Mouse (Mus musculus): ENCODE results near the gene Dock4. TPM values are rescaled to one million over a fixed set of nuclear protein-coding genes. Genes with fewer than 3 reads are reported as not detected.

The Dock4 gene
- total and polyA plus RNA-seq, 3 experiments, result 0.26 to 0.67 (median 0.38) TPM

GRCm38 (mm10) chr12:40728373-40728772 lies 282.6 kb downstream of the Dock4 start:
- H3K36me3 ChIP-seq (replicated peaks in 1 of 2; ENCODE audit: control insufficient read depth in 1 of 2, insufficient read depth in 1 of 2, low read length in 1 of 2), result no peaks in the 10 kb centered on the region
- H3K4me3 ChIP-seq (replicated peaks in 1 of 3; ENCODE audit: low read depth in 2 of 3, low read length in 2 of 3, poor library complexity in 1 of 3), result no peak overlapping the region
- no peaks in the 10 kb centered on the region for H3K27me3 ChIP-seq (replicated peaks)
- H3K9ac ChIP-seq (ENCODE audit: insufficient read depth, low read depth), result no peak overlapping the region
- TF ChIP-seq USF1 (IDR thresholded peaks at IDR 0.05; ENCODE audit: low read depth, low read length), result no peak
- TF ChIP-seq CTCF (conservative IDR thresholded peaks at IDR 0.05 in 1 of 2, IDR thresholded peaks at IDR 0.05 in 1 of 2; ENCODE audit: low read depth in 2 of 2, low read length in 2 of 2), result peak in 1 of 2 experiments; percentile 7; a peak in 1 of 4 replicates
- dilution Hi-C loops (cut with MboI; ENCODE audit: extremely low pct_ligation_motif_present, extremely low pct_unique_long_range_greater_than_20kb, low sequenced_read_pairs) (no loop called here), in situ Hi-C loops (cut with MboI; ENCODE audit: low pct_ligation_motif_present, low pct_unique_long_range_greater_than_20kb, low sequenced_read_pairs) (no loop called here)
- DNase-seq (ENCODE audit: extremely low read depth), result no peak
- no peak overlapping the region for H3K27ac ChIP-seq (ENCODE audit: insufficient read depth, low read depth)
- H3K4me2 ChIP-seq (ENCODE audit: insufficient read depth, low read depth, poor library complexity, severe bottlenecking), result no peak overlapping the region
- peaks cover 0 to 10% of the 10 kb centered on the region in 2 experiments; a peak in 2 of 4 replicates for H3K4me1 ChIP-seq (ENCODE audit: control insufficient read depth in 1 of 2, insufficient read depth in 2 of 2)
- H3K9me3 ChIP-seq (replicated peaks; ENCODE audit: low read length), result no peaks in the 10 kb centered on the region
- no peaks in the 10 kb centered on the region for H3K79me2 ChIP-seq (replicated peaks; ENCODE audit: control insufficient read depth, extremely low read depth, insufficient read depth, poor library complexity, severe bottlenecking)

GRCm38 (mm10) chr12:40730756-40731155 lies 285.0 kb downstream of the Dock4 start:
- Histone ChIP-seq H3K4me1 (ENCODE audit: control insufficient read depth in 1 of 2, insufficient read depth in 2 of 2) (peaks cover 0 to 10% of the 10 kb centered on the region in 2 experiments; a peak in 2 of 4 replicates), H3K27ac (ENCODE audit: insufficient read depth, low read depth) (no peak overlapping the region), H3K4me2 (ENCODE audit: insufficient read depth, low read depth, poor library complexity, severe bottlenecking) (no peak overlapping the region), H3K9me3 (replicated peaks; ENCODE audit: low read length) (no peaks in the 10 kb centered on the region), H3K27me3 (replicated peaks) (no peaks in the 10 kb centered on the region), H3K36me3 (replicated peaks in 1 of 2; ENCODE audit: control insufficient read depth in 1 of 2, insufficient read depth in 1 of 2, low read length in 1 of 2) (no peaks in the 10 kb centered on the region), H3K79me2 (replicated peaks; ENCODE audit: control insufficient read depth, extremely low read depth, insufficient read depth, poor library complexity, severe bottlenecking) (no peaks in the 10 kb centered on the region), H3K4me3 (replicated peaks in 1 of 3; ENCODE audit: low read depth in 2 of 3, low read length in 2 of 3, poor library complexity in 1 of 3) (no peak overlapping the region), H3K9ac (ENCODE audit: insufficient read depth, low read depth) (no peak overlapping the region)
- DNase-seq (ENCODE audit: extremely low read depth), result no peak
- dilution Hi-C loops (cut with MboI; ENCODE audit: extremely low pct_ligation_motif_present, extremely low pct_unique_long_range_greater_than_20kb, low sequenced_read_pairs) (no loop called here), in situ Hi-C loops (cut with MboI; ENCODE audit: low pct_ligation_motif_present, low pct_unique_long_range_greater_than_20kb, low sequenced_read_pairs) (no loop called here)
- TF ChIP-seq CHD1 (IDR thresholded peaks at IDR 0.05; ENCODE audit: low read depth, low read length) (no peak), POLR2A (IDR thresholded peaks at IDR 0.05; ENCODE audit: low read depth, low read length) (no peak), BHLHE40 (IDR thresholded peaks at IDR 0.05; ENCODE audit: low read depth, low read length) (no peak), NRF1 (IDR thresholded peaks at IDR 0.05; ENCODE audit: low read depth, low read length) (no peak), E2F4 (IDR thresholded peaks at IDR 0.05; ENCODE audit: insufficient replicate concordance, low read depth, low read length) (no peak), IRF4 (IDR thresholded peaks at IDR 0.05; ENCODE audit: low read depth, low read length) (no peak), CHD2 (IDR thresholded peaks at IDR 0.05; ENCODE audit: low read length) (no peak), ZMIZ1 (IDR thresholded peaks at IDR 0.05; ENCODE audit: low read depth, low read length) (no peak), JUND (conservative IDR thresholded peaks at IDR 0.05; ENCODE audit: low read depth, low read length) (no peak), USF2 (conservative IDR thresholded peaks at IDR 0.05; ENCODE audit: low read depth, low read length) (no peak), SMC3 (IDR thresholded peaks at IDR 0.05; ENCODE audit: low read depth, low read length) (no peak), USF1 (IDR thresholded peaks at IDR 0.05; ENCODE audit: low read depth, low read length) (no peak)

- DNase-seq (ENCODE audit: extremely low read depth), result no peak
- H3K36me3 ChIP-seq (replicated peaks in 1 of 2; ENCODE audit: control insufficient read depth in 1 of 2, insufficient read depth in 1 of 2, low read length in 1 of 2), result no peaks in the 10 kb centered on the region
- H3K27ac ChIP-seq (ENCODE audit: insufficient read depth, low read depth), result no peak overlapping the region
- H3K79me2 ChIP-seq (replicated peaks; ENCODE audit: control insufficient read depth, extremely low read depth, insufficient read depth, poor library complexity, severe bottlenecking), result no peaks in the 10 kb centered on the region
- H3K9me3 ChIP-seq (replicated peaks; ENCODE audit: low read length), result no peaks in the 10 kb centered on the region
- in situ Hi-C loops (cut with MboI; ENCODE audit: low pct_ligation_motif_present, low pct_unique_long_range_greater_than_20kb, low sequenced_read_pairs) (no loop called here), dilution Hi-C loops (cut with MboI; ENCODE audit: extremely low pct_ligation_motif_present, extremely low pct_unique_long_range_greater_than_20kb, low sequenced_read_pairs) (no loop called here)
- H3K4me2 ChIP-seq (ENCODE audit: insufficient read depth, low read depth, poor library complexity, severe bottlenecking), result no peak overlapping the region
- no peaks in the 10 kb centered on the region for H3K4me1 ChIP-seq (ENCODE audit: control insufficient read depth in 1 of 2, insufficient read depth in 2 of 2)
- no peak overlapping the region for H3K4me3 ChIP-seq (replicated peaks in 1 of 3; ENCODE audit: low read depth in 2 of 3, low read length in 2 of 3, poor library complexity in 1 of 3)
- no peak overlapping the region for H3K9ac ChIP-seq (ENCODE audit: insufficient read depth, low read depth)
- H3K27me3 ChIP-seq (replicated peaks), result no peaks in the 10 kb centered on the region
- TF ChIP-seq KAT2A (IDR thresholded peaks at IDR 0.05; ENCODE audit: insufficient replicate concordance, low read length), result no peak
- TF ChIP-seq ETS1 (conservative IDR thresholded peaks at IDR 0.05; ENCODE audit: low read depth, low read length), result no peak
- no peak for TF ChIP-seq TCF12 (IDR thresholded peaks at IDR 0.05; ENCODE audit: low read depth, low read length)
- TF ChIP-seq HCFC1 (IDR thresholded peaks at IDR 0.05; ENCODE audit: low read depth, low read length), result no peak
- TF ChIP-seq USF2 (conservative IDR thresholded peaks at IDR 0.05; ENCODE audit: low read depth, low read length), result no peak
- TF ChIP-seq CHD1 (IDR thresholded peaks at IDR 0.05; ENCODE audit: low read depth, low read length), result no peak
- no peak for TF ChIP-seq USF1 (IDR thresholded peaks at IDR 0.05; ENCODE audit: low read depth, low read length)
- no peak for TF ChIP-seq MEF2A (IDR thresholded peaks at IDR 0.05; ENCODE audit: borderline replicate concordance, low read depth, low read length)
- no peak for TF ChIP-seq UBTF (IDR thresholded peaks at IDR 0.05; ENCODE audit: low read depth, low read length)
- no peak for TF ChIP-seq SMC3 (IDR thresholded peaks at IDR 0.05; ENCODE audit: low read depth, low read length)
- no peak for TF ChIP-seq EP300 (IDR thresholded peaks at IDR 0.05; ENCODE audit: low read length)
- TF ChIP-seq ELF1 (IDR thresholded peaks at IDR 0.05; ENCODE audit: low read depth, low read length), result no peak
- no peak for TF ChIP-seq MAFK (IDR thresholded peaks at IDR 0.05; ENCODE audit: insufficient replicate concordance, low read length)
Measured at GRCm38 (mm10) chr12:40745501-40745900, 299.7 kb downstream of the Dock4 start.

Data from CH12.LX (cell line).